Mouse (Mus musculus) layer of hippocampus, adult 2 months (tissue): Measurements from ENCODE around the gene Acbd4. TPM values are rescaled to one million over a fixed set of nuclear protein-coding genes. Genes with fewer than 3 reads are reported as not detected.

Experiments used
- DNase-seq, 2 experiments: peaks; one replicate each; pipeline ENCODE4 v3.0.0; 2022; ENCODE audit warnings: low spot score in 2 of 2
- H3K27ac ChIP-seq: fragments of 200-600 bp; 2 replicates; pipeline ENCODE4 v1.8.1; 2022
- H3K4me3 ChIP-seq: fragments of 200-600 bp; 2 replicates; pipeline ENCODE4 v1.8.1; 2022; ENCODE audit warnings: mild to moderate bottlenecking
- CTCF ChIP-seq: fragments of 200-600 bp; conservative IDR thresholded peaks from 2 replicates; pipeline ENCODE4 v1.8.1; 2022; ENCODE audit warnings: antibody characterized with exemption, mild to moderate bottlenecking, moderate library complexity
- total RNA-seq, 2 experiments: library from RNA; stranded (reverse); gene quantifications; 2 replicates each; pipeline ENCODE4 v1.2.3; 2021

Gene Acbd4
- total RNA-seq, 2 experiments from 2014 or later: 87.1 to 91.0 TPM

GRCm38 (mm10) chr11:103111301-103111700 is 9.8 kb downstream of the Acbd4 start:
- no peak for TF ChIP-seq CTCF
- no peak for DNase-seq
- Histone ChIP-seq H3K27ac (peak overlapping the region; percentile 79; the same call in 1 of the 2 replicates), H3K4me3 (no peak overlapping the region)

- peak overlapping the region; percentile 79 for H3K27ac ChIP-seq
- peak overlapping the region; percentile 50 for H3K4me3 ChIP-seq
- peak in 1 of 2 experiments; percentile 26 for DNase-seq
- no peak for TF ChIP-seq CTCF
These were observed 10.5 kb downstream of the Acbd4 start for GRCm38 (mm10) chr11:103111881-103112551.

GRCm38 (mm10) chr11:103112552-103112912 is 11.1 kb downstream of the Acbd4 start:
- no peak for TF ChIP-seq CTCF
- DNase-seq: no peak
- peak overlapping the region; percentile 79 for H3K27ac ChIP-seq
- H3K4me3 ChIP-seq: peak overlapping the region; percentile 50

GRCm38 (mm10) chr11:103113005-103113404 is 11.5 kb downstream of the Acbd4 start:
- no peak for DNase-seq
- no peak overlapping the region; the same call in 1 of the 2 replicates for H3K4me3 ChIP-seq
- H3K27ac ChIP-seq: peak overlapping the region; percentile 79
- no peak for TF ChIP-seq CTCF

- Histone ChIP-seq H3K4me3 (no peak overlapping the region), H3K27ac (peak overlapping the region; percentile 99; the same call in 1 of the 2 replicates)
- DNase-seq: no peak
- no peak for TF ChIP-seq CTCF
These were observed 12.3 kb downstream of the Acbd4 start for GRCm38 (mm10) chr11:103113771-103114170.

GRCm38 (mm10) chr11:103114270-103114943 is 12.9 kb downstream of the Acbd4 start:
- TF ChIP-seq CTCF: no peak
- Histone ChIP-seq H3K4me3 (peak overlapping the region; percentile 89), H3K27ac (peak overlapping the region; percentile 99)
- DNase-seq: no peak

GRCm38 (mm10) chr11:103115163-103116007 is 13.9 kb downstream of the Acbd4 start:
- no peak for TF ChIP-seq CTCF
- peak; percentile 75 to 85 for DNase-seq
- peak overlapping the region; percentile 89 for H3K4me3 ChIP-seq
- peak overlapping the region; percentile 99 for H3K27ac ChIP-seq

GRCm38 (mm10) chr11:103116008-103116818 is 14.7 kb downstream of the Acbd4 start, which contains the start of gene Hexim1:
Gene Hexim1, plus strand, starts transcription at chr11:103116231.
- Histone ChIP-seq H3K27ac (peak within 1 kb of the TSS; percentile 99), H3K4me3 (peak within 1 kb of the TSS; percentile 89)
- DNase-seq: peak; percentile 100
- TF ChIP-seq CTCF: no peak

GRCm38 (mm10) chr11:103116959-103117590 is 15.6 kb downstream of the Acbd4 start:
- TF ChIP-seq CTCF: peak; percentile 84
- peak; percentile 70 to 79 for DNase-seq
- peak overlapping the region; percentile 92 for H3K27ac ChIP-seq
- H3K4me3 ChIP-seq: peak overlapping the region; percentile 77

- peak in 1 of 2 experiments; percentile 23 for DNase-seq
- no peak for TF ChIP-seq CTCF
- H3K27ac ChIP-seq: peak overlapping the region; percentile 92
- H3K4me3 ChIP-seq: peak overlapping the region; percentile 77
These were observed 16.1 kb downstream of the Acbd4 start for GRCm38 (mm10) chr11:103117591-103118009.

GRCm38 (mm10) chr11:103118866-103119265 is 17.4 kb downstream of the Acbd4 start:
- H3K4me3 ChIP-seq: peak overlapping the region; percentile 77
- no peak for TF ChIP-seq CTCF

More at GRCm38 (mm10) chr11:103118866-103119265, 17.4 kb downstream of the Acbd4 start:
- peak overlapping the region; percentile 92; the same call in 1 of the 2 replicates for H3K27ac ChIP-seq
- no peak for DNase-seq
